In the genomic region with DNA sequence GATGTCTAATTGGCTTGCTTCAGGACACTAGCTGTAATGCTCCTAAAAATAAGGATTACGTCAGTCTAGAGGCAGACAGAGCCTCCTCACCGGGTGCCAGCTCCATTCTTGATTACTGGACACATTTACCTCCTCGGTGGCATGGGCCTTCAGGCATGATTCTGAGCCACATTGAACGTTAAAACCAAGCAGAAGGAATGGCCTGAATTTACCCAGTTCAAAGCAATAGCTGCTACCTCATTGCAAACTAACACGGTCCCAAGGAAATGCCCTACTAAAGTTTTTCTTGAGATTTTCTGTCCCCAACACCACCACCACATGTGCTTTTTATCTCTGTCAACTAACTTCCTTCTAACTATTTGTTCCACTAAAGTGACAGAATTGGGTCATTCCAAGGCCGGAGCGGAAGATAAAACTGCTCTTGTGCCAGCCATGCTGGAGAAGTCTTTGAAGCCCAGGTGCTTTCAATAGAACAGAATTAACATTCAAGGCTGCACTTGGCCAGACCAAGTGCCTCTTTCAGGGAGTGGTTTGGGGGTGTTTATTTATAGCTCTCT, we compare ENCODE assay signal across 10 mouse cellular contexts.
DNase-seq lines count a peak whose midpoint lies in the region; ATAC-seq lines count a peak whose summit lies in the region.
"Had no signal": no experiment of that assay in that cellular context is flagged by ENCODE, and none has a peak within 500 bp of the region (broad histone marks: within the 10 kb centered on the region; RNA-seq: fewer than 3 reads in every experiment).

No protein-coding gene starts in this region.

- no peaks in the 10 kb centered on the region for H3K4me1 ChIP-seq in hindbrain, embryonic 12.5 days
- no peaks in the 10 kb centered on the region; the same call in 1 of the 2 replicates for H3K4me1 ChIP-seq in hindbrain, embryonic 10.5 days (replicated peaks)
- H3K4me1 ChIP-seq in midbrain, embryonic 14.5 days (ENCODE audit: control insufficient read depth, insufficient read depth, low read length), result no peaks in the 10 kb centered on the region
- H3K4me1 ChIP-seq: embryonic facial prominence, embryonic 15.5 days; liver, embryonic 15.5 days had no signal

- H3K27me3 ChIP-seq in hindbrain, embryonic 12.5 days, result no peaks in the 10 kb centered on the region
- H3K27me3 ChIP-seq in hindbrain, embryonic 10.5 days (ENCODE audit: insufficient read depth, poor library complexity, severe bottlenecking), result no peaks in the 10 kb centered on the region
- no peaks in the 10 kb centered on the region for H3K27me3 ChIP-seq in midbrain, embryonic 14.5 days (ENCODE audit: control insufficient read depth, insufficient read depth, low read length)
- H3K27me3 ChIP-seq: embryonic facial prominence, embryonic 15.5 days; liver, embryonic 15.5 days had no signal

- H3K27ac ChIP-seq in hindbrain, embryonic 12.5 days, result no peak overlapping the region
- H3K27ac ChIP-seq in hindbrain, embryonic 10.5 days, result no peak overlapping the region
- H3K27ac ChIP-seq in midbrain, embryonic 14.5 days (replicated peaks; ENCODE audit: low read depth, low read length), result no peak overlapping the region
- H3K27ac ChIP-seq: embryonic facial prominence, embryonic 15.5 days; liver, embryonic 15.5 days had no signal

- WGBS in hindbrain, embryonic 12.5 days, result 69% methylated on average over 7 of the region's 7 CpGs
- WGBS in hindbrain, embryonic 10.5 days, result 85% methylated on average over 7 of the region's 7 CpGs
- 64% methylated on average over 7 of the region's 7 CpGs for WGBS in midbrain, embryonic 14.5 days

- H3K9ac ChIP-seq in hindbrain, embryonic 12.5 days, result no peak overlapping the region
- no peak overlapping the region for H3K9ac ChIP-seq in midbrain, embryonic 14.5 days (replicated peaks; ENCODE audit: low read length)
- H3K9ac ChIP-seq: embryonic facial prominence, embryonic 15.5 days; liver, embryonic 15.5 days had no signal

- H3K36me3 ChIP-seq in hindbrain, embryonic 12.5 days, result no peaks in the 10 kb centered on the region
- H3K36me3 ChIP-seq in hindbrain, embryonic 10.5 days, result no peaks in the 10 kb centered on the region
- no peaks in the 10 kb centered on the region for H3K36me3 ChIP-seq in midbrain, embryonic 14.5 days (ENCODE audit: control insufficient read depth, insufficient read depth, low read length)
- H3K36me3 ChIP-seq: embryonic facial prominence, embryonic 15.5 days; liver, embryonic 15.5 days had no signal

- H3K4me2 ChIP-seq in hindbrain, embryonic 12.5 days (replicated peaks), result no peak overlapping the region
- no peak overlapping the region for H3K4me2 ChIP-seq in midbrain, embryonic 14.5 days (ENCODE audit: low read length)
- H3K4me2 ChIP-seq: embryonic facial prominence, embryonic 15.5 days; liver, embryonic 15.5 days had no signal

- no peak overlapping the region for H3K4me3 ChIP-seq in hindbrain, embryonic 12.5 days
- H3K4me3 ChIP-seq in hindbrain, embryonic 10.5 days, result no peak overlapping the region
- no peak overlapping the region for H3K4me3 ChIP-seq in midbrain, embryonic 14.5 days (replicated peaks; ENCODE audit: low read depth, low read length)
- H3K4me3 ChIP-seq: embryonic facial prominence, embryonic 15.5 days; liver, embryonic 15.5 days had no signal

- intact Hi-C loops in heart, postnatal 25 days (cut with DNase I), result no loop called here

- 0 out of 2 replicates have a peak, but pooled peaks have one; percentile 47 for ATAC-seq in hindbrain, embryonic 12.5 days (ENCODE audit: low FRiP score)
- no peak for ATAC-seq in midbrain, embryonic 14.5 days (ENCODE audit: low FRiP score, low TSS enrichment)
- no peak for ATAC-seq in granulocyte monocyte progenitor cell, adult 5-6 weeks (replicated peaks; ENCODE audit: poor library complexity, severe bottlenecking)

- peaks cover 3% of the 10 kb centered on the region; the same call in 1 of the 2 replicates for H3K9me3 ChIP-seq in hindbrain, embryonic 12.5 days (replicated peaks)
- 0 out of 2 replicates have a peak, but pooled peaks cover 8% of the 10 kb centered on the region for H3K9me3 ChIP-seq in hindbrain, embryonic 10.5 days
- no peaks in the 10 kb centered on the region for H3K9me3 ChIP-seq in midbrain, embryonic 14.5 days (ENCODE audit: control insufficient read depth, low read length)
- H3K9me3 ChIP-seq: liver, embryonic 15.5 days had no signal

- no peak for DNase-seq in hindbrain, embryonic 10.5 days (ENCODE audit: low spot score)
- DNase-seq in adrenal gland, adult 8-10 months, result peak; percentile 77
- peak; percentile 48 for DNase-seq in embryo, embryonic 11 days
- DNase-seq in heart, postnatal 25 days (ENCODE audit: low spot score), result peak; percentile 14
- DNase-seq in midbrain, embryonic 14.5 days, result peak; percentile 46
- DNase-seq in spleen, adult 12 weeks (ENCODE audit: low spot score), result no peak

Comparison
In these comparisons a context has a peak if more than half of its experiments do, and no peak if none do; other contexts are left out.
1. DNase-seq: peak in adrenal gland, adult 8-10 months (single experiment), embryo, embryonic 11 days (single experiment), heart, postnatal 25 days (single experiment) and midbrain, embryonic 14.5 days (single experiment); none in hindbrain, embryonic 10.5 days (single experiment) and spleen, adult 12 weeks (single experiment).